Comparison of ENCODE assay signal across 11 mouse cellular contexts in genomic region chr8:79103923-79104580, GRCm38 (mm10).
DNase-seq lines count a peak whose midpoint lies in the region; ATAC-seq and TF ChIP-seq lines count a peak whose summit lies in the region.
"Had no signal": no experiment of that assay in that cellular context is flagged by ENCODE, and none has a peak within 500 bp of the region (broad histone marks: within the 10 kb centered on the region; RNA-seq: fewer than 3 reads in every experiment).

No protein-coding gene starts in this region.

- ATAC-seq in hindbrain, postnatal 0 days: no peak
- ATAC-seq in hindbrain, embryonic 16.5 days: no peak
- ATAC-seq in midbrain, postnatal 0 days (ENCODE audit: low FRiP score): 0 out of 2 replicates have a peak, but pooled peaks have one; percentile 10
- no peak for ATAC-seq in midbrain, embryonic 16.5 days
- ATAC-seq in intestine, embryonic 16.5 days: peak; percentile 81
- ATAC-seq: inflammation-experienced regulatory T-cells, adult 6 months; Patski had no signal

- no peaks in the 10 kb centered on the region for H3K27me3 ChIP-seq in hindbrain, postnatal 0 days (ENCODE audit: insufficient read depth, low read length)
- no peaks in the 10 kb centered on the region for H3K27me3 ChIP-seq in hindbrain, embryonic 16.5 days (replicated peaks; ENCODE audit: control insufficient read depth, insufficient read depth, low read length)
- H3K27me3 ChIP-seq in midbrain, postnatal 0 days (ENCODE audit: insufficient read depth, low read length): no peaks in the 10 kb centered on the region
- no peaks in the 10 kb centered on the region for H3K27me3 ChIP-seq in midbrain, embryonic 16.5 days (ENCODE audit: control insufficient read depth, insufficient read depth, low read depth, low read length)
- no peaks in the 10 kb centered on the region for H3K27me3 ChIP-seq in intestine, embryonic 16.5 days (replicated peaks; ENCODE audit: control insufficient read depth, insufficient read depth, low read length)
- H3K27me3 ChIP-seq: liver, embryonic 13.5 days; Patski had no signal

- no peak for TF ChIP-seq CTCF in hindbrain, postnatal 0 days (IDR thresholded peaks at IDR 0.05; ENCODE audit: low read depth)
- TF ChIP-seq CTCF in midbrain, postnatal 0 days (IDR thresholded peaks at IDR 0.05): no peak

- 71% methylated on average over 9 of the region's 9 CpGs for WGBS in hindbrain, postnatal 0 days
- 64% methylated on average over 9 of the region's 9 CpGs for WGBS in hindbrain, embryonic 16.5 days
- 76% methylated on average over 9 of the region's 9 CpGs for WGBS in midbrain, postnatal 0 days
- 78% methylated on average over 9 of the region's 9 CpGs for WGBS in midbrain, embryonic 16.5 days
- 34% methylated on average over 9 of the region's 9 CpGs for WGBS in intestine, embryonic 16.5 days

- H3K36me3 ChIP-seq in hindbrain, postnatal 0 days (ENCODE audit: insufficient read depth, low read length): no peaks in the 10 kb centered on the region; the same call in 1 of the 2 replicates
- 0 out of 2 replicates have a peak, but pooled peaks cover under 1% of the 10 kb centered on the region for H3K36me3 ChIP-seq in hindbrain, embryonic 16.5 days (ENCODE audit: control insufficient read depth, insufficient read depth, low read length)
- H3K36me3 ChIP-seq in midbrain, postnatal 0 days (ENCODE audit: insufficient read depth, low read length): no peaks in the 10 kb centered on the region
- no peaks in the 10 kb centered on the region; the same call in 1 of the 2 replicates for H3K36me3 ChIP-seq in midbrain, embryonic 16.5 days (ENCODE audit: control insufficient read depth, insufficient read depth, low read length)
- H3K36me3 ChIP-seq in intestine, embryonic 16.5 days (ENCODE audit: control insufficient read depth, insufficient read depth, low read length): 0 out of 2 replicates have a peak, but pooled peaks cover 2% of the 10 kb centered on the region
- H3K36me3 ChIP-seq: liver, embryonic 13.5 days had no signal

- H3K9me3 ChIP-seq in hindbrain, postnatal 0 days (ENCODE audit: low read length): no peaks in the 10 kb centered on the region
- no peaks in the 10 kb centered on the region for H3K9me3 ChIP-seq in hindbrain, embryonic 16.5 days (ENCODE audit: control insufficient read depth, low read length)
- H3K9me3 ChIP-seq in midbrain, postnatal 0 days (ENCODE audit: low read length): no peaks in the 10 kb centered on the region
- H3K9me3 ChIP-seq in midbrain, embryonic 16.5 days (replicated peaks; ENCODE audit: control insufficient read depth, low read length, poor library complexity, severe bottlenecking): no peaks in the 10 kb centered on the region
- H3K9me3 ChIP-seq in intestine, embryonic 16.5 days (ENCODE audit: control insufficient read depth, low read length): no peaks in the 10 kb centered on the region
- H3K9me3 ChIP-seq: liver, embryonic 13.5 days had no signal

- intact Hi-C loops in left cerebral cortex, postnatal 10 days (cut with DNase I): no loop called here

- peak; percentile 27 for DNase-seq in hindbrain, postnatal 0 days (ENCODE audit: low spot score)
- no peak for DNase-seq in midbrain, postnatal 0 days (ENCODE audit: low spot score)
- no peak for DNase-seq in left cerebral cortex, postnatal 10 days (ENCODE audit: extremely low spot score in 1 of 2, low spot score in 2 of 2)
- no peak for DNase-seq in layer of hippocampus, postnatal 14 days (ENCODE audit: low spot score in 2 of 2)
- DNase-seq: liver, embryonic 13.5 days; lung, postnatal 4 days had no signal

- H3K4me2 ChIP-seq in hindbrain, postnatal 0 days (ENCODE audit: low read depth, low read length): no peak overlapping the region
- H3K4me2 ChIP-seq in hindbrain, embryonic 16.5 days (ENCODE audit: low read length): no peak overlapping the region
- H3K4me2 ChIP-seq in midbrain, postnatal 0 days (ENCODE audit: low read depth, low read length, poor library complexity, severe bottlenecking): no peak overlapping the region
- no peak overlapping the region for H3K4me2 ChIP-seq in midbrain, embryonic 16.5 days (ENCODE audit: low read length)
- 0 out of 2 replicates have a peak overlapping the region, but pooled peaks have one; percentile 24 for H3K4me2 ChIP-seq in intestine, embryonic 16.5 days (ENCODE audit: low read depth, low read length)
- H3K4me2 ChIP-seq: liver, embryonic 13.5 days had no signal

- H3K9ac ChIP-seq in hindbrain, postnatal 0 days (replicated peaks; ENCODE audit: low read length): no peak overlapping the region
- H3K9ac ChIP-seq in hindbrain, embryonic 16.5 days (ENCODE audit: low read depth, low read length): no peak overlapping the region
- no peak overlapping the region for H3K9ac ChIP-seq in midbrain, postnatal 0 days (replicated peaks; ENCODE audit: low read length, poor library complexity, severe bottlenecking)
- H3K9ac ChIP-seq in midbrain, embryonic 16.5 days (ENCODE audit: low read depth, low read length): no peak overlapping the region
- H3K9ac ChIP-seq in intestine, embryonic 16.5 days (ENCODE audit: low read depth, low read length): peak overlapping the region; percentile 15; the same call in 1 of the 2 replicates
- H3K9ac ChIP-seq: liver, embryonic 13.5 days had no signal

- no peak overlapping the region for H3K27ac ChIP-seq in hindbrain, postnatal 0 days
- no peak overlapping the region for H3K27ac ChIP-seq in hindbrain, embryonic 16.5 days (ENCODE audit: low read depth, low read length)
- H3K27ac ChIP-seq in midbrain, postnatal 0 days (ENCODE audit: low read depth, low read length): no peak overlapping the region
- no peak overlapping the region for H3K27ac ChIP-seq in midbrain, embryonic 16.5 days (ENCODE audit: low read length)
- peak overlapping the region; percentile 61 for H3K27ac ChIP-seq in intestine, embryonic 16.5 days (ENCODE audit: low read length)
- H3K27ac ChIP-seq: liver, embryonic 13.5 days had no signal

- no peak overlapping the region for H3K4me3 ChIP-seq in hindbrain, postnatal 0 days (ENCODE audit: low read length)
- H3K4me3 ChIP-seq in hindbrain, embryonic 16.5 days (ENCODE audit: low read length): no peak overlapping the region
- no peak overlapping the region for H3K4me3 ChIP-seq in midbrain, postnatal 0 days (ENCODE audit: low read depth, low read length)
- H3K4me3 ChIP-seq in midbrain, embryonic 16.5 days (ENCODE audit: low read depth, low read length): no peak overlapping the region
- no peak overlapping the region for H3K4me3 ChIP-seq in intestine, embryonic 16.5 days (ENCODE audit: low read length)
- H3K4me3 ChIP-seq: liver, embryonic 13.5 days had no signal

- H3K4me1 ChIP-seq in hindbrain, postnatal 0 days (ENCODE audit: insufficient read depth, low read length): no peaks in the 10 kb centered on the region; the same call in 1 of the 2 replicates
- no peaks in the 10 kb centered on the region; the same call in 1 of the 2 replicates for H3K4me1 ChIP-seq in hindbrain, embryonic 16.5 days (ENCODE audit: control insufficient read depth, insufficient read depth, low read depth, low read length)
- no peaks in the 10 kb centered on the region; the same call in 1 of the 2 replicates for H3K4me1 ChIP-seq in midbrain, postnatal 0 days (ENCODE audit: insufficient read depth, low read length)
- H3K4me1 ChIP-seq in midbrain, embryonic 16.5 days (ENCODE audit: control insufficient read depth, insufficient read depth, low read length): peaks cover 6% of the 10 kb centered on the region
- H3K4me1 ChIP-seq in intestine, embryonic 16.5 days (ENCODE audit: control insufficient read depth, insufficient read depth, low read length): peaks cover 39% of the 10 kb centered on the region

Comparison
In these comparisons a context has a peak if more than half of its experiments do, and no peak if none do; other contexts are left out.
1. ATAC-seq: peak in midbrain, postnatal 0 days (single experiment) and intestine, embryonic 16.5 days (single experiment); none in hindbrain, postnatal 0 days (single experiment), hindbrain, embryonic 16.5 days (single experiment) and midbrain, embryonic 16.5 days (single experiment).